Mouse (Mus musculus) heart, adult 2 months (tissue): Measurements from ENCODE around the gene Farsa. TPM values are rescaled to one million over a fixed set of nuclear protein-coding genes. Genes with fewer than 3 reads are reported as not detected.

Experiments
- DNase-seq, 2 experiments: peaks; one replicate each; pipeline ENCODE4 v3.0.0; 2021
- H3K27ac ChIP-seq: fragments of 200-600 bp; 2 replicates; pipeline ENCODE4 v1.8.1; 2022
- H3K27me3 ChIP-seq: fragments of 200-500 bp; 2 replicates; pipeline ENCODE4 v1.6.1; 2012; ENCODE audit warnings: mild to moderate bottlenecking, low read length, inconsistent platforms, mixed read lengths; ENCODE audit not compliant: control insufficient read depth, insufficient read depth
- H3K36me3 ChIP-seq: fragments of 200-500 bp; 2 replicates; pipeline ENCODE4 v1.6.1; 2012; ENCODE audit warnings: low read length, inconsistent platforms; ENCODE audit not compliant: control insufficient read depth, insufficient read depth
- H3K4me1 ChIP-seq: fragments of 200-500 bp; 2 replicates; pipeline ENCODE4 v1.6.1; 2011; ENCODE audit warnings: low read length; ENCODE audit not compliant: control insufficient read depth, insufficient read depth
- H3K4me3 ChIP-seq: fragments of 200-600 bp; 2 replicates; pipeline ENCODE4 v1.8.1; 2022
- H3K79me2 ChIP-seq: fragments of 200-500 bp; replicated peaks from 2 replicates; pipeline ENCODE4 v1.6.1; 2012; ENCODE audit warnings: mild to moderate bottlenecking, inconsistent platforms, low read length, moderate library complexity, mixed read lengths; ENCODE audit not compliant: control insufficient read depth, insufficient read depth
- H3K9ac ChIP-seq: fragments of 200-500 bp; 2 replicates; pipeline ENCODE4 v1.6.1; 2012; ENCODE audit warnings: low read depth, mild to moderate bottlenecking, control low read depth, inconsistent platforms, low read length, mixed read lengths
- CTCF ChIP-seq: fragments of 200-600 bp; IDR thresholded peaks from 2 replicates; pipeline ENCODE4 v1.8.1; 2022; ENCODE audit warnings: antibody characterized with exemption, mild to moderate bottlenecking, moderate library complexity
- EP300 ChIP-seq: fragments of 200-500 bp; IDR thresholded peaks from 2 replicates; pipeline ENCODE4 v1.6.1; 2011; ENCODE audit warnings: low read depth, low read length, control low read depth; ENCODE audit not compliant: insufficient read depth
- POLR2A ChIP-seq: fragments of 200-500 bp; IDR thresholded peaks from 2 replicates; pipeline ENCODE4 v1.6.1; 2011; ENCODE audit warnings: mild to moderate bottlenecking, low read depth, low read length, control low read depth; ENCODE audit not compliant: insufficient read depth
- WGBS: fragments of 180-500 bp; shearing (Covaris S2); methylation state at CpG from one replicate; pipeline ENCODE4 v1.1.7; 2018; 5-methylcytosine and 5-hydroxymethylcytosine counted together
- intact Hi-C: fragments of 180-260 bp; cut with DNase I; formaldehyde crosslinking; loops from one replicate; pipeline ENCODE4 v1.15.1; 2025
- polyA plus RNA-seq: library from polyadenylated mRNA; depleted of rRNA; stranded (reverse); fragments of >200 nt; gene quantifications from 2 replicates; pipeline ENCODE4 v1.2.3, GENCODE M21; 2012
- total RNA-seq, 2 experiments: library from RNA; stranded (reverse); gene quantifications; 2 replicates each; pipeline ENCODE4 v1.2.3; 2021

Farsa gene
- total and polyA plus RNA-seq, 3 experiments = 21.8 to 32.5 (median 24.5) TPM

DNA sequence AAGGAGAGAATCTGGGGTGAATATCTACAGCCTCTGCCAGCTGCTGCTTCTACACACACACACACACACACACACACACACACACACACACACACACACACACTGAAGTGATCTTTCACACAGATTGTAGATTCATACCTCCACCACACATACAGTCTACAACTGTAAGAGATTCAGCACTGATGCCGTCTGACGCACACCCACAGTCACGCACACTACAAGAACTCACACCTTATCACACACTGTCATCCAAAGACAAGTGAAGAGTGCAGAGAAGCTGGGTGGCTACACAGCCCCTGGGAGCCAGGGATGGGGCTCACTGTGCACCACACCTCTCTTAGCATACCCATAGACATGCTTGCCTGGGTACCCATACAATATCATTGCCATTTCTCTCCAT lies 43.0 kb upstream of the Farsa start:
- Histone ChIP-seq H3K79me2 (no peaks in the 10 kb centered on the region), H3K9ac (no peak overlapping the region), H3K4me3 (no peak overlapping the region), H3K4me1 (peaks cover 3% of the 10 kb centered on the region), H3K27me3 (no peaks in the 10 kb centered on the region), H3K36me3 (no peaks in the 10 kb centered on the region), H3K27ac (no peak overlapping the region)
- 84% methylated on average over 3 of the region's 3 CpGs for WGBS
- TF ChIP-seq POLR2A = no peak
- no peak for TF ChIP-seq CTCF
- no peak for TF ChIP-seq EP300
- intact Hi-C loops = loop anchor here (5.0 kb wide), 1 partner anchor 237 kb away; no protein-coding TSS in a partner anchor
- no peak for DNase-seq

DNA sequence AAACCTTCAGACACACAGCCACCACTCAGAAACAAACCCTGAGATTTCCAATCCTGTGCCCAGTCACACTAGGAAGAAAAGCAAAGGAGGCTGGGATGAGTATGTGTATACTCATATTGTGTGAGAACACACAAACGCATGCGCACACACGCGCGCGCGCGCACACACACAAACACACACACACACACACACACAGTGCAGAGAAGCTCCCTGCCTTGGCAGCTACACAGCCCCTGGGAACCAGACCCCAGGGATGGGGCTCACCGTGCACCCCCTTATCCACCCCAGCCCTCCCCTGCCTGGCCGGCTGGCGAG lies 42.6 kb upstream of the Farsa start:
- intact Hi-C loops = loop anchor here (5.0 kb wide), 1 partner anchor 237 kb away; no protein-coding TSS in a partner anchor
- H3K36me3 ChIP-seq = no peaks in the 10 kb centered on the region
- no peak overlapping the region for H3K27ac ChIP-seq
- no peak overlapping the region for H3K9ac ChIP-seq
- TF ChIP-seq CTCF (no peak), EP300 (no peak), POLR2A (no peak)
- peaks cover 3% of the 10 kb centered on the region for H3K4me1 ChIP-seq
- DNase-seq = no peak
- H3K4me3 ChIP-seq = no peak overlapping the region
- H3K79me2 ChIP-seq = no peaks in the 10 kb centered on the region
- 83% methylated on average over 11 of the region's 11 CpGs for WGBS
- no peaks in the 10 kb centered on the region for H3K27me3 ChIP-seq

- no peak overlapping the region for H3K4me3 ChIP-seq
- H3K36me3 ChIP-seq = no peaks in the 10 kb centered on the region
- no peaks in the 10 kb centered on the region for H3K79me2 ChIP-seq
- 0 out of 2 replicates have a peak overlapping the region, but pooled peaks have one; percentile 11 for H3K9ac ChIP-seq
- TF ChIP-seq POLR2A = no peak
- whole genome bisulfite sequencing = 26% methylated on average over 19 of the region's 19 CpGs
- no peaks in the 10 kb centered on the region for H3K27me3 ChIP-seq
- intact Hi-C loops = loop anchor here (1.0 to 5.0 kb wide), 2 partner anchors 222 to 237 kb away; no protein-coding TSS in a partner anchor
- no peak for DNase-seq
- peak overlapping the region; percentile 57 for H3K27ac ChIP-seq
- H3K4me1 ChIP-seq = peaks cover 3% of the 10 kb centered on the region
These were observed 42.0 kb upstream of the Farsa start for GRCm38 (mm10) chr8:84814555-84815441.

DNA sequence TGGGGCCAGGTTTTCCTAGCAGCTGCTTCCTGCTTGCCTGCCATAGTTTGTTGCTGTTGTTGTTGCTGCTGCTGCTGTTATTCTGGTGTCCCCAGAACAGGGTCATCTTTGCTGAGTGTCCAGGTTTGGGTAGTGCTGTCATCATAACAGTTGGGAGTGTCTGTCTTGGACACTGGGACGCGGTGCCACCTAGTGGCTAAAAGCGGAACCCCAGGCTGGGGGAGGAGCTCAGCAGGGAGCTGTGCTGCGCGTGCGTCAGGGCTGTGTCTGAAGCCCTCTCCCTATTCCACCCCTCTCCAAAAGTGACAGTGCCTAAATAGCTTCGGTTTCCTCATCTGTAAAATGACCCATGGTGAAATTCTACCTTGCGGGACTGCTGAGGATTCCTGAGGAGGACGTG lies 41.2 kb upstream of the Farsa start:
- Histone ChIP-seq H3K27me3 (no peaks in the 10 kb centered on the region), H3K36me3 (no peaks in the 10 kb centered on the region), H3K9ac (0 out of 2 replicates have a peak overlapping the region, but pooled peaks have one; percentile 11), H3K79me2 (no peaks in the 10 kb centered on the region), H3K4me1 (peaks cover 3% of the 10 kb centered on the region), H3K4me3 (no peak overlapping the region), H3K27ac (peak overlapping the region; percentile 57)
- 15% methylated on average over 9 of the region's 9 CpGs for WGBS
- TF ChIP-seq EP300 (peak; percentile 88), POLR2A (no peak)
- intact Hi-C loops = loop anchor here (1.0 kb wide), 1 partner anchor 223 kb away; no protein-coding TSS in a partner anchor
- DNase-seq = peak; percentile 92 to 99

- no peaks in the 10 kb centered on the region for H3K79me2 ChIP-seq
- H3K4me3 ChIP-seq = no peak overlapping the region
- H3K9ac ChIP-seq = no peak overlapping the region
- intact Hi-C loops = no loop called here
- H3K4me1 ChIP-seq = peaks cover 3% of the 10 kb centered on the region
- WGBS = 81% methylated on average over 17 of the region's 17 CpGs
- TF ChIP-seq POLR2A = no peak
- no peak for TF ChIP-seq CTCF
- TF ChIP-seq EP300 = no peak
- no peaks in the 10 kb centered on the region for H3K27me3 ChIP-seq
- H3K36me3 ChIP-seq = no peaks in the 10 kb centered on the region
- DNase-seq = no peak
- no peak overlapping the region for H3K27ac ChIP-seq
These were observed 40.7 kb upstream of the Farsa start for GRCm38 (mm10) chr8:84816117-84816516.

DNA sequence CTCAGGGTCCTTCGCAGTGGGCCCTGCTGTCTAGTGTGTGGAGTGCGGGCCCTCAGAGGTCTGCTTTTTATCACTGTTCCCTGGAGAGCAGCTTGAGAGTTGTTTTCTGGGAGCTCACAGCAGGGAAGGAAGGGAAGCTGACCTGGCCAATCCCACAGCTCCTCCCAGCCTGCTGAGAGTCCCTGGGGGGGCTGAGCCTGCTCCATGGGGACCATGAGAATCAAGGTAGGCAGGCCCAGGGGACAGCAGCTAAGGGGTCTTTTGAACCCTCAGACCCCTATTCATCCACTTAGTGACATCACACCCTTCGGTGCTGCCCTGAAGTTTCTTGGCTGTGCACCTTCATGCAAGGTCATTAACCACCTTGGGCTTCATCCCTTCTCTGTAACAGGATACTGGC lies 34.1 kb upstream of the Farsa start, which contains the start of gene Dand5:
Gene Dand5 (minus strand): TSS at position 101 of the 400 bp plus-strand sequence.
- intact Hi-C loops = loop anchor here (5.0 kb wide), 1 partner anchor 460 kb away; no protein-coding TSS in a partner anchor
- no peak for TF ChIP-seq EP300
- no peak for TF ChIP-seq CTCF
- no peak for TF ChIP-seq POLR2A
- H3K36me3 ChIP-seq = no peaks in the 10 kb centered on the region
- WGBS = 59% methylated on average over 3 of the region's 3 CpGs
- no peaks in the 10 kb centered on the region for H3K27me3 ChIP-seq
- no peak within 1 kb of the TSS for H3K27ac ChIP-seq
- H3K4me3 ChIP-seq = no peak within 1 kb of the TSS
- no peak for DNase-seq
- no peak within 1 kb of the TSS for H3K9ac ChIP-seq
- H3K4me1 ChIP-seq = no peaks in the 10 kb centered on the region
- no peaks in the 10 kb centered on the region for H3K79me2 ChIP-seq
